Mouse (Mus musculus) B cell, adult 2 months (primary cell): ENCODE measurements around the gene Plce1.
"Not testable (repeated sequence)": the region's sequence is repeated elsewhere in the genome, so short reads cannot be mapped to it uniquely, and the experiment has no call there.

Source experiments
- DNase-seq, 2 experiments: peaks; one replicate each; pipeline ENCODE4 v3.0.0; 2022

Plce1 gene

GRCm38 (mm10) chr19:38592566-38593224 is 111.8 kb downstream of the Plce1 start:
- DNase-seq, result no peak

- no peak for DNase-seq
Observed at GRCm38 (mm10) chr19:38593225-38593897, 112.5 kb downstream of the Plce1 start.

GRCm38 (mm10) chr19:38596096-38596495 is 115.2 kb downstream of the Plce1 start:
- no peak for DNase-seq

GRCm38 (mm10) chr19:38597392-38597791 is 116.5 kb downstream of the Plce1 start:
- no peak for DNase-seq

- DNase-seq, result no peak
Observed at GRCm38 (mm10) chr19:38599001-38599400, 118.1 kb downstream of the Plce1 start.

- no peak for DNase-seq
Observed at GRCm38 (mm10) chr19:38601127-38601526, 120.2 kb downstream of the Plce1 start.

- DNase-seq, result no peak
Observed at GRCm38 (mm10) chr19:38602811-38603210, 121.9 kb downstream of the Plce1 start.

- no peak for DNase-seq
Observed at GRCm38 (mm10) chr19:38607236-38607635, 126.3 kb downstream of the Plce1 start.

GRCm38 (mm10) chr19:38608951-38609654 is 128.2 kb downstream of the Plce1 start:
- no peak for DNase-seq

- DNase-seq, result no peak
Observed at GRCm38 (mm10) chr19:38610291-38610690, 129.4 kb downstream of the Plce1 start.

- DNase-seq, result no peak
Observed at GRCm38 (mm10) chr19:38610809-38611208, 129.9 kb downstream of the Plce1 start.

GRCm38 (mm10) chr19:38614067-38614675 is 133.3 kb downstream of the Plce1 start:
- DNase-seq, result no peak

GRCm38 (mm10) chr19:38615356-38615755 is 134.4 kb downstream of the Plce1 start:
- DNase-seq, result no peak

- no peak for DNase-seq
Observed at GRCm38 (mm10) chr19:38620134-38620533, 139.2 kb downstream of the Plce1 start.

- DNase-seq, result no peak
Observed at GRCm38 (mm10) chr19:38621546-38621945, 140.6 kb downstream of the Plce1 start.

GRCm38 (mm10) chr19:38626246-38627015 is 145.5 kb downstream of the Plce1 start:
- DNase-seq, result no peak

GRCm38 (mm10) chr19:38627075-38627768 is 146.3 kb downstream of the Plce1 start:
- no peak for DNase-seq

GRCm38 (mm10) chr19:38632251-38632650 is 151.3 kb downstream of the Plce1 start:
- no peak for DNase-seq

- no peak for DNase-seq
Observed at GRCm38 (mm10) chr19:38633306-38633705, 152.4 kb downstream of the Plce1 start.

- DNase-seq, result no peak
Observed at GRCm38 (mm10) chr19:38639050-38639449, 158.1 kb downstream of the Plce1 start.

- DNase-seq, result no peak
Observed at GRCm38 (mm10) chr19:38639805-38640204, 158.9 kb downstream of the Plce1 start.

- not testable (repeated sequence) for DNase-seq
Observed at GRCm38 (mm10) chr19:38642515-38642914, 161.6 kb downstream of the Plce1 start.
